Mouse (Mus musculus) embryonic fibroblast, embryonic 13.5 days (primary cell): ENCODE data around the gene Samd4b. TPM values are rescaled to one million over a fixed set of nuclear protein-coding genes. Genes with fewer than 3 reads are reported as not detected.

Experiments used
- H3K27ac ChIP-seq: 2 replicates; pipeline ENCODE4 v1.5.1; 2012; ENCODE audit warnings: low read length, control low read depth, inconsistent platforms; ENCODE audit not compliant: insufficient read depth
- H3K4me1 ChIP-seq: 2 replicates; pipeline ENCODE4 v1.6.1; 2011; ENCODE audit warnings: low read length; ENCODE audit not compliant: control insufficient read depth, insufficient read depth
- H3K4me3 ChIP-seq: 2 replicates; pipeline ENCODE4 v1.5.1; 2011; ENCODE audit warnings: mild to moderate bottlenecking, control low read depth, low read length; ENCODE audit not compliant: insufficient read depth
- CTCF ChIP-seq: IDR thresholded peaks from 2 replicates; pipeline ENCODE4 v1.5.1; 2011; ENCODE audit warnings: mild to moderate bottlenecking, control low read depth, low read length, moderate library complexity, borderline replicate concordance; ENCODE audit not compliant: insufficient read depth
- POLR2A ChIP-seq: IDR thresholded peaks from 2 replicates; pipeline ENCODE4 v1.6.1; 2011; ENCODE audit warnings: low read depth, mild to moderate bottlenecking, control low read depth, low read length, moderate library complexity
- polyA plus RNA-seq: library from polyadenylated mRNA; stranded (reverse); fragments of >200 nt; gene quantifications from 2 replicates; pipeline ENCODE4 v1.2.4, GENCODE M21; 2011; ENCODE audit warnings: low read depth; ENCODE audit not compliant: missing spikeins, insufficient read length

The Samd4b gene
- polyA plus RNA-seq, 1 experiment = 69.3 TPM

GRCm38 (mm10) chr7:28593206-28594111 is 4.5 kb downstream of the Samd4b start:
- Histone ChIP-seq H3K27ac (no peak overlapping the region), H3K4me1 (peaks cover 4% of the 10 kb centered on the region; the same call in 1 of the 2 replicates), H3K4me3 (no peak overlapping the region)
- no peak for TF ChIP-seq CTCF
- TF ChIP-seq POLR2A = no peak

GRCm38 (mm10) chr7:28591862-28592261 is 6.1 kb downstream of the Samd4b start:
- peaks cover 17% of the 10 kb centered on the region for H3K4me1 ChIP-seq
- no peak overlapping the region for H3K27ac ChIP-seq
- TF ChIP-seq CTCF = no peak
- no peak for TF ChIP-seq POLR2A
- no peak overlapping the region for H3K4me3 ChIP-seq

GRCm38 (mm10) chr7:28587644-28588043 is 10.3 kb downstream of the Samd4b start:
- Histone ChIP-seq H3K4me1 (peaks cover 16% of the 10 kb centered on the region), H3K4me3 (no peak overlapping the region), H3K27ac (peak overlapping the region; percentile 7; the same call in 1 of the 2 replicates)
- TF ChIP-seq CTCF (no peak), POLR2A (no peak)

- H3K27ac ChIP-seq = no peak overlapping the region
- no peak overlapping the region for H3K4me3 ChIP-seq
- TF ChIP-seq CTCF = no peak
- no peak for TF ChIP-seq POLR2A
- H3K4me1 ChIP-seq = peaks cover 16% of the 10 kb centered on the region
Observed at GRCm38 (mm10) chr7:28586663-28587411, 11.1 kb downstream of the Samd4b start.

GRCm38 (mm10) chr7:28585001-28585400 is 12.9 kb downstream of the Samd4b start:
- Histone ChIP-seq H3K27ac (no peak overlapping the region), H3K4me1 (peaks cover 16% of the 10 kb centered on the region), H3K4me3 (no peak overlapping the region)
- TF ChIP-seq POLR2A (no peak), CTCF (no peak)

GRCm38 (mm10) chr7:28584468-28584867 is 13.5 kb downstream of the Samd4b start:
- no peak overlapping the region for H3K27ac ChIP-seq
- H3K4me3 ChIP-seq = no peak overlapping the region
- TF ChIP-seq CTCF (no peak), POLR2A (no peak)
- H3K4me1 ChIP-seq = peaks cover 16% of the 10 kb centered on the region

- TF ChIP-seq POLR2A (no peak), CTCF (no peak)
- H3K4me3 ChIP-seq = no peak overlapping the region
- no peak overlapping the region for H3K27ac ChIP-seq
- H3K4me1 ChIP-seq = peaks cover 16% of the 10 kb centered on the region
Observed at GRCm38 (mm10) chr7:28583570-28584344, 14.2 kb downstream of the Samd4b start.

GRCm38 (mm10) chr7:28582841-28583240 is 15.1 kb downstream of the Samd4b start:
- Histone ChIP-seq H3K4me1 (peaks cover 15% of the 10 kb centered on the region), H3K4me3 (no peak overlapping the region), H3K27ac (no peak overlapping the region)
- no peak for TF ChIP-seq CTCF
- TF ChIP-seq POLR2A = no peak

GRCm38 (mm10) chr7:28581721-28582120 is 16.2 kb downstream of the Samd4b start:
- TF ChIP-seq POLR2A = no peak
- TF ChIP-seq CTCF = no peak
- Histone ChIP-seq H3K4me3 (no peak overlapping the region), H3K27ac (no peak overlapping the region), H3K4me1 (peaks cover 13% of the 10 kb centered on the region)
